Mouse (Mus musculus): ENCODE measurements around the gene Rpl7l1.
A peak's percentile ranks its signal among the peaks of the same experiment; 100 is the strongest.

Rpl7l1 gene

GRCm38 (mm10) chr17:46774131-46774472, 8.4 kb downstream of the Rpl7l1 start:
- DNase-seq: no peak

GRCm38 (mm10) chr17:46773278-46774130, 9.0 kb downstream of the Rpl7l1 start:
- DNase-seq: no peak

- DNase-seq: peak; percentile 86
Measured at GRCm38 (mm10) chr17:46772404-46773277, 9.8 kb downstream of the Rpl7l1 start, which contains the start of gene 2310039H08Rik. Gene 2310039H08Rik, plus strand, starts transcription at chr17:46772635.

GRCm38 (mm10) chr17:46772038-46772403, 10.5 kb downstream of the Rpl7l1 start:
- no peak for DNase-seq

GRCm38 (mm10) chr17:46771616-46772015, 10.9 kb downstream of the Rpl7l1 start:
- DNase-seq: no peak

- DNase-seq: no peak
Measured at GRCm38 (mm10) chr17:46771025-46771424, 11.4 kb downstream of the Rpl7l1 start.

GRCm38 (mm10) chr17:46770546-46770945, 11.9 kb downstream of the Rpl7l1 start:
- DNase-seq: no peak

- no peak for DNase-seq
Measured at GRCm38 (mm10) chr17:46767868-46768267, 14.6 kb downstream of the Rpl7l1 start.

- peak; percentile 69 for DNase-seq
Measured at GRCm38 (mm10) chr17:46764916-46765315, 17.6 kb downstream of the Rpl7l1 start.

- DNase-seq: no peak
Measured at GRCm38 (mm10) chr17:46763544-46763943, 18.9 kb downstream of the Rpl7l1 start, which contains the start of gene Ptcra. Gene Ptcra, minus strand, starts transcription at chr17:46763712.

GRCm38 (mm10) chr17:46758753-46759152, 23.7 kb downstream of the Rpl7l1 start:
- no peak for DNase-seq

- DNase-seq: peak; percentile 99
Measured at GRCm38 (mm10) chr17:46751794-46752556, 30.5 kb downstream of the Rpl7l1 start, which contains the start of gene Cnpy3. Gene Cnpy3, minus strand, starts transcription at chr17:46752214.

GRCm38 (mm10) chr17:46751056-46751793, 31.2 kb downstream of the Rpl7l1 start:
- peak; percentile 87 for DNase-seq

- DNase-seq: no peak
Measured at GRCm38 (mm10) chr17:46750580-46750979, 31.9 kb downstream of the Rpl7l1 start.

- no peak for DNase-seq
Measured at GRCm38 (mm10) chr17:46749282-46749681, 33.2 kb downstream of the Rpl7l1 start.

- no peak for DNase-seq
Measured at GRCm38 (mm10) chr17:46747806-46748205, 34.7 kb downstream of the Rpl7l1 start.

- no peak for DNase-seq
Measured at GRCm38 (mm10) chr17:46747234-46747633, 35.2 kb downstream of the Rpl7l1 start.

GRCm38 (mm10) chr17:46745506-46745905, 37.0 kb downstream of the Rpl7l1 start:
- no peak for DNase-seq

GRCm38 (mm10) chr17:46742986-46743385, 39.5 kb downstream of the Rpl7l1 start:
- no peak for DNase-seq

- no peak for DNase-seq
Measured at GRCm38 (mm10) chr17:46741305-46741704, 41.2 kb downstream of the Rpl7l1 start.

- no peak for DNase-seq
Measured at GRCm38 (mm10) chr17:46736160-46736559, 46.3 kb downstream of the Rpl7l1 start.

GRCm38 (mm10) chr17:46735287-46735686, 47.2 kb downstream of the Rpl7l1 start:
- no peak for DNase-seq
